Mouse (Mus musculus): ENCODE measurements around the gene Mcl1.
A peak's percentile ranks its signal among the peaks of the same experiment; 100 is the strongest.
"Not testable (repeated sequence)": the region's sequence is repeated elsewhere in the genome, so short reads cannot be mapped to it uniquely, and the experiment has no call there.

Mcl1 gene

GRCm38 (mm10) chr3:95658236-95658867 lies at the start of gene Mcl1:
TSS of gene Mcl1 (plus strand) at chr3:95658788.
- DNase-seq, result peak; percentile 89

GRCm38 (mm10) chr3:95609195-95609594 lies 49.4 kb upstream of the Mcl1 start:
- no peak for DNase-seq

GRCm38 (mm10) chr3:95613996-95614395 lies 44.6 kb upstream of the Mcl1 start:
- no peak for DNase-seq

GRCm38 (mm10) chr3:95618511-95618910 lies 40.1 kb upstream of the Mcl1 start:
- DNase-seq, result no peak

- no peak for DNase-seq
Observed at GRCm38 (mm10) chr3:95621241-95621640, 37.3 kb upstream of the Mcl1 start.

- peak; percentile 18 for DNase-seq
Observed at GRCm38 (mm10) chr3:95622421-95622820, 36.2 kb upstream of the Mcl1 start.

- DNase-seq, result no peak
Observed at GRCm38 (mm10) chr3:95623551-95623950, 35.0 kb upstream of the Mcl1 start.

GRCm38 (mm10) chr3:95623991-95624515 lies 34.5 kb upstream of the Mcl1 start:
- DNase-seq, result not testable (repeated sequence)

- peak; percentile 94 for DNase-seq
Observed at GRCm38 (mm10) chr3:95624628-95625503, 33.7 kb upstream of the Mcl1 start, which contains the start of gene Ensa. TSS of gene Ensa (plus strand) at chr3:95624993.

GRCm38 (mm10) chr3:95627763-95628162 lies 30.8 kb upstream of the Mcl1 start:
- no peak for DNase-seq

GRCm38 (mm10) chr3:95629755-95630154 lies 28.8 kb upstream of the Mcl1 start:
- DNase-seq, result no peak

GRCm38 (mm10) chr3:95630856-95631255 lies 27.7 kb upstream of the Mcl1 start:
- no peak for DNase-seq

GRCm38 (mm10) chr3:95631304-95631703 lies 27.3 kb upstream of the Mcl1 start:
- no peak for DNase-seq

GRCm38 (mm10) chr3:95632648-95633588 lies 25.7 kb upstream of the Mcl1 start:
- no peak for DNase-seq

GRCm38 (mm10) chr3:95635636-95636035 lies 23.0 kb upstream of the Mcl1 start:
- no peak for DNase-seq

GRCm38 (mm10) chr3:95636072-95636471 lies 22.5 kb upstream of the Mcl1 start:
- DNase-seq, result no peak

GRCm38 (mm10) chr3:95639694-95640093 lies 18.9 kb upstream of the Mcl1 start:
- DNase-seq, result no peak

GRCm38 (mm10) chr3:95643097-95643496 lies 15.5 kb upstream of the Mcl1 start:
- no peak for DNase-seq

GRCm38 (mm10) chr3:95645313-95646235 lies 13.0 kb upstream of the Mcl1 start:
- DNase-seq, result peak; percentile 67

GRCm38 (mm10) chr3:95648016-95648415 lies 10.6 kb upstream of the Mcl1 start:
- no peak for DNase-seq

- no peak for DNase-seq
Observed at GRCm38 (mm10) chr3:95650276-95651032, 8.1 kb upstream of the Mcl1 start.

Measured in thymus, postnatal 4 days (tissue).